Mouse (Mus musculus) lung, postnatal 0 days (tissue): Measurements from ENCODE around the gene Slc4a4.

Experiments used
- CTCF ChIP-seq: IDR thresholded peaks from 2 replicates; pipeline ENCODE4 v1.5.1; 2016; ENCODE audit warnings: antibody characterized with exemption, mild to moderate bottlenecking
- EP300 ChIP-seq: IDR thresholded peaks from 2 replicates; pipeline ENCODE4 v1.6.1; 2016; ENCODE audit warnings: antibody characterized with exemption, mild to moderate bottlenecking, control low read depth

DNA sequence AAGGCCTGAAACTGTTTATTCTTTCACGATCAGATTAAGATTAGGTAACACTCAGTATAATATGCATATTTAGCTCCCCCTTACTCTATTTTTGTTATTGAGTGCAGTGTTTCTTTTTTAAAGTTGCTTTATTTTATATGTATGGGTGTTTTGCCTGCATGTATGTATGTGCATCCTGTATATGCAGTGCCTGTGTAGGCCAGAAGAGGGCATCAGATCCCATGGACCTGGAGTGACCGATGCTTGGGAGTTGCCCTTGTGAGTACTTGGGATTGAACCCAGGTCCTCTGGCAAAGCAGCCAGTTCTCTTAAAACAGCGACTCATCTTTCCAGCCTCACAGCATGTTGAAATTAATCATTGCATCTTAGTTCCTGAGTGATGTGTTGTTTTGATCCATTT is 21.0 kb downstream of the Slc4a4 start:
- TF ChIP-seq CTCF = peak; percentile 30; the same call in 1 of the 2 replicates
- no peak for TF ChIP-seq EP300
